Mouse (Mus musculus): ENCODE results near the gene Piwil1. TPM values are rescaled to one million over a fixed set of nuclear protein-coding genes. Genes with fewer than 3 reads are reported as not detected.
"Not testable (repeated sequence)": the region's sequence is repeated elsewhere in the genome, so short reads cannot be mapped to it uniquely, and the experiment has no call there.

Gene Piwil1
- polyA plus RNA-seq, 1 experiment from 2014 or later: not detected

DNA sequence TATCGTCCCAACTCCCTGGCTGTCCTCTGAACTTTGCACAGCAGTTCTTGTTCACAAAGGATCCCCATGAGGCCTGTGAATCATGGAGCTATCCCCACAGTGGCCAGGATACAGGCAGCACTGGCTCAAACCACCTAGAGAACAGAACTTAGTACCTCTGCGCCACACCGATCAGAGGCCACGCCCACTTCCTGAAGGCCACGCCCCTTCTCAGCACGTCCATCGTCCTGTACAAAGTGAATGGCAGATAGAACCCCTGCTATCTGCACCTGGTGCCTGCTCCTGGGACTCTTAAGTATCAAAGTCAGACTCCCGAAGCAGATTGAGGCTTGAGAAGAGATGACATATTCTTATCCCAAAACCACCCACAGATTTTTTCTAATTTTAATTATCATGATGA lies 8.3 kb downstream of the Piwil1 start:
- no peaks in the 10 kb centered on the region for H3K27me3 ChIP-seq
- H3K9ac ChIP-seq (replicated peaks): no peak overlapping the region
- no peaks in the 10 kb centered on the region; the same call in 1 of the 2 replicates for H3K4me1 ChIP-seq (replicated peaks)
- H3K4me2 ChIP-seq: no peak overlapping the region
- H3K9me3 ChIP-seq: peaks cover 9% of the 10 kb centered on the region; the same call in 1 of the 2 replicates
- H3K4me3 ChIP-seq (replicated peaks): no peak overlapping the region
- WGBS: 27% methylated on average over 8 of the region's 8 CpGs
- H3K27ac ChIP-seq: no peak overlapping the region
- no peak for ATAC-seq (ENCODE audit: insufficient number of reproducible peaks, insufficient read depth, low FRiP score, low TSS enrichment, low read depth)
- H3K36me3 ChIP-seq: no peaks in the 10 kb centered on the region

DNA sequence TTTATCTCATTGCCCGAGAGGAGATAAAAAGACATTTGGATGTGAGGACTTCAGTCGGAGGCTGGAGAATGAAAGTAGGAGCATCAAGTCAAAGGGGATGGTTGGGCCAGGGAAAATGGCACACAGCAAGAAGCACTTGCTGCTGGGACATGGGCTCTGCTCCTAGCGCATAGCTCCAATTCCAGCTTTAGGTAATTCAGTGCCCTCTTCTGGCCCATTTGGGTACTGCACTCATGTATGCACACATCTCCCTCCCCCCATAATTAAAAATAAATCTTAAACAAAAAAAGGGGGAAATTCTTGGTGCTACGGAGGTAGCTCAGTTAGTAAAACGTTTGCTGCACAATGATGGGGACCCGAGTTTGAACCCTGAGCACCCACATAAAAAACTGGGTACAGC lies 9.5 kb downstream of the Piwil1 start:
- Histone ChIP-seq H3K4me3 (replicated peaks) (no peak overlapping the region), H3K36me3 (no peaks in the 10 kb centered on the region), H3K4me2 (no peak overlapping the region), H3K9ac (replicated peaks) (no peak overlapping the region), H3K27me3 (no peaks in the 10 kb centered on the region), H3K27ac (no peak overlapping the region), H3K9me3 (0 out of 2 replicates have a peak, but pooled peaks cover 3% of the 10 kb centered on the region), H3K4me1 (replicated peaks) (no peaks in the 10 kb centered on the region; the same call in 1 of the 2 replicates)
- WGBS: 85% methylated on average over 6 of the region's 6 CpGs
- ATAC-seq (ENCODE audit: insufficient number of reproducible peaks, insufficient read depth, low FRiP score, low TSS enrichment, low read depth): no peak

- no peaks in the 10 kb centered on the region for H3K36me3 ChIP-seq
- no peak for ATAC-seq (ENCODE audit: insufficient number of reproducible peaks, insufficient read depth, low FRiP score, low TSS enrichment, low read depth)
- H3K4me3 ChIP-seq (replicated peaks): no peak overlapping the region
- H3K27ac ChIP-seq: no peak overlapping the region
- 84% methylated on average over 16 of the region's 16 CpGs for WGBS
- 0 out of 2 replicates have a peak, but pooled peaks cover 3% of the 10 kb centered on the region for H3K9me3 ChIP-seq
- H3K27me3 ChIP-seq: no peaks in the 10 kb centered on the region
- no peak overlapping the region for H3K4me2 ChIP-seq
- H3K4me1 ChIP-seq (replicated peaks): no peaks in the 10 kb centered on the region; the same call in 1 of the 2 replicates
- no peak overlapping the region for H3K9ac ChIP-seq (replicated peaks)
Measured at GRCm38 (mm10) chr5:128715171-128715570, 12.8 kb downstream of the Piwil1 start.

GRCm38 (mm10) chr5:128720461-128720860 lies 18.1 kb downstream of the Piwil1 start:
- not testable (repeated sequence) for H3K36me3 ChIP-seq; H3K4me3 ChIP-seq (replicated peaks); H3K4me1 ChIP-seq (replicated peaks); ATAC-seq (ENCODE audit: insufficient number of reproducible peaks, insufficient read depth, low FRiP score, low TSS enrichment, low read depth); H3K9ac ChIP-seq (replicated peaks); H3K27ac ChIP-seq; H3K9me3 ChIP-seq; H3K4me2 ChIP-seq; H3K27me3 ChIP-seq
- 92% methylated on average over 11 of the region's 11 CpGs for WGBS

DNA sequence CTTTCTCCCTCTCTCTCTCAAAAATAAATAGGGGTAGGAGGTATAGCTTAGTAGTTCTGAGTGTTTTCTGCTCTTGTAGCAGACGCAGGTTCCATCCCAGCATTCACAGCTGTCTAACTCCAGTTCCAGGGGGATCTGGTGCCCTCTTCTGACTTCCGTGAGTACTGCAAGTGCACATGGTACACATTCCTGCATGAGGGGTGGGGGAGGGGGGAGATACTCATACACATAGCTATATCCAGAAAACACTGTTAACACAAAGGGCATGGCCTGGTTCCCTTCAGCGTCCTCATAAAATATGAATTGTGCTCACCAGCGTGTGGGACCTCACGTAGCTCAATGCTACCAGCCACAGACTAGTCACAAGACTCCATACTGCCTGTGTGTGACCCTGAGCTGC lies 27.0 kb downstream of the Piwil1 start:
- no peak overlapping the region for H3K4me3 ChIP-seq (replicated peaks)
- ATAC-seq (ENCODE audit: insufficient number of reproducible peaks, insufficient read depth, low FRiP score, low TSS enrichment, low read depth): no peak; the same call in 1 of the 2 replicates
- no peaks in the 10 kb centered on the region for H3K27me3 ChIP-seq
- 75% methylated on average over 5 of the region's 5 CpGs for WGBS
- no peak overlapping the region for H3K9ac ChIP-seq (replicated peaks)
- H3K36me3 ChIP-seq: no peaks in the 10 kb centered on the region
- H3K9me3 ChIP-seq: no peaks in the 10 kb centered on the region
- no peak overlapping the region for H3K27ac ChIP-seq
- H3K4me1 ChIP-seq (replicated peaks): no peaks in the 10 kb centered on the region
- H3K4me2 ChIP-seq: no peak overlapping the region

GRCm38 (mm10) chr5:128730634-128731033 lies 28.3 kb downstream of the Piwil1 start:
- Histone ChIP-seq H3K27ac (no peak overlapping the region), H3K4me1 (replicated peaks) (no peaks in the 10 kb centered on the region), H3K36me3 (no peaks in the 10 kb centered on the region), H3K4me2 (no peak overlapping the region), H3K4me3 (replicated peaks) (no peak overlapping the region), H3K9ac (replicated peaks) (no peak overlapping the region), H3K27me3 (no peaks in the 10 kb centered on the region), H3K9me3 (no peaks in the 10 kb centered on the region)
- 42% methylated on average over 5 of the region's 5 CpGs for WGBS
- ATAC-seq (ENCODE audit: insufficient number of reproducible peaks, insufficient read depth, low FRiP score, low TSS enrichment, low read depth): no peak

GRCm38 (mm10) chr5:128732416-128733014 lies 30.2 kb downstream of the Piwil1 start:
- ATAC-seq (ENCODE audit: insufficient number of reproducible peaks, insufficient read depth, low FRiP score, low TSS enrichment, low read depth): no peak
- 70% methylated on average over 11 of the region's 11 CpGs for WGBS
- Histone ChIP-seq H3K9me3 (no peaks in the 10 kb centered on the region), H3K27me3 (peaks cover 3% of the 10 kb centered on the region; the same call in 1 of the 2 replicates), H3K4me1 (replicated peaks) (no peaks in the 10 kb centered on the region), H3K4me2 (no peak overlapping the region), H3K36me3 (no peaks in the 10 kb centered on the region), H3K4me3 (replicated peaks) (no peak overlapping the region), H3K9ac (replicated peaks) (no peak overlapping the region), H3K27ac (no peak overlapping the region)

- 3% methylated on average over 6 of the region's 6 CpGs for WGBS
- H3K4me2 ChIP-seq: no peak overlapping the region
- H3K36me3 ChIP-seq: no peaks in the 10 kb centered on the region
- H3K4me1 ChIP-seq (replicated peaks): no peaks in the 10 kb centered on the region
- ATAC-seq (ENCODE audit: insufficient number of reproducible peaks, insufficient read depth, low FRiP score, low TSS enrichment, low read depth): no peak
- no peak overlapping the region for H3K4me3 ChIP-seq (replicated peaks)
- H3K9ac ChIP-seq (replicated peaks): no peak overlapping the region
- H3K9me3 ChIP-seq: no peaks in the 10 kb centered on the region
- H3K27ac ChIP-seq: no peak overlapping the region
- peaks cover 17% of the 10 kb centered on the region; the same call in 1 of the 2 replicates for H3K27me3 ChIP-seq
Measured at GRCm38 (mm10) chr5:128733955-128734354, 31.6 kb downstream of the Piwil1 start.

GRCm38 (mm10) chr5:128735921-128736320 lies 33.6 kb downstream of the Piwil1 start:
- Histone ChIP-seq H3K9me3 (no peaks in the 10 kb centered on the region), H3K4me1 (replicated peaks) (no peaks in the 10 kb centered on the region), H3K4me3 (replicated peaks) (no peak overlapping the region), H3K36me3 (no peaks in the 10 kb centered on the region), H3K9ac (replicated peaks) (no peak overlapping the region), H3K27me3 (peaks cover 33% of the 10 kb centered on the region), H3K27ac (no peak overlapping the region), H3K4me2 (no peak overlapping the region)
- WGBS: 77% methylated on average over 22 of the region's 22 CpGs
- no peak for ATAC-seq (ENCODE audit: insufficient number of reproducible peaks, insufficient read depth, low FRiP score, low TSS enrichment, low read depth)

DNA sequence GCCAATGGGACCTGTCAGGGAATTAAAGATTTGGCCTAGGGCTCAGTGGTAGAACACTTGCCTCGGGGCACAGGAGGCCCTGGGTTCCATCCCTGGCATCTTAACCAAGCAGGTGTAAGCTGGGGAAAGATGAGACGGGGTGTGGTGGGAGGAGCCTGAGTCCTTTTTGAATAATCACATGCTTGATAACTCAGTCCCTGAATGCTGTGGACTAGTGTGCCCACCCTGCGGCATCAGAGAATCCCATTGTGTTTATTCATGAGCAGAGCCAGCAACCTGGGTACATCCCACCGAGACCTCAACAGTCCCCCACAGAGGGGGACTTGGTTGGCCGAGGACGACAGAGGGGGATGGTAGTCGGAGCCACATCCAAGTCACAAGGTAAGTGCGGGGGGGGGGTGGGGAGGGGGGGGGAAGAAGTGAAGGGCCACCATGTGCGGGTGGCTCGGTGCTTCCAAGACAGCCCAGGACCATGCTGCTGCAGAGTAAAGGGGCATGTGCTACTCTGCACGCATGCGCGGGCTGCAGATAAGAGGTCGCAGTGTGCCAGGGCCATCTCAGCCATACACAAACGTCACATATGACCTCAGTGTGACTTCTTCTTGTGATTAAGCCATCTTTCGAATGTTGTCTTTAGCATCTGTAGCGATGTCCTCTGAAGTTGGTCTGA lies 37.0 kb downstream of the Piwil1 start:
- no peak overlapping the region for H3K4me3 ChIP-seq (replicated peaks)
- no peak overlapping the region for H3K9ac ChIP-seq (replicated peaks)
- WGBS: 42% methylated on average over 13 of the region's 17 CpGs
- ATAC-seq (ENCODE audit: insufficient number of reproducible peaks, insufficient read depth, low FRiP score, low TSS enrichment, low read depth): no peak
- peaks cover 33% of the 10 kb centered on the region for H3K27me3 ChIP-seq
- H3K9me3 ChIP-seq: no peaks in the 10 kb centered on the region
- no peak overlapping the region for H3K4me2 ChIP-seq
- H3K36me3 ChIP-seq: no peaks in the 10 kb centered on the region
- H3K4me1 ChIP-seq (replicated peaks): no peaks in the 10 kb centered on the region
- no peak overlapping the region for H3K27ac ChIP-seq

GRCm38 (mm10) chr5:128739838-128740171 lies 37.5 kb downstream of the Piwil1 start:
- H3K27me3 ChIP-seq: peaks cover 33% of the 10 kb centered on the region
- no peak overlapping the region for H3K27ac ChIP-seq
- no peak overlapping the region for H3K4me3 ChIP-seq (replicated peaks)
- no peak overlapping the region for H3K4me2 ChIP-seq
- H3K9me3 ChIP-seq: no peaks in the 10 kb centered on the region
- H3K36me3 ChIP-seq: no peaks in the 10 kb centered on the region
- no peaks in the 10 kb centered on the region for H3K4me1 ChIP-seq (replicated peaks)
- no peak for ATAC-seq (ENCODE audit: insufficient number of reproducible peaks, insufficient read depth, low FRiP score, low TSS enrichment, low read depth)
- 32% methylated on average over 8 of the region's 8 CpGs for WGBS
- no peak overlapping the region for H3K9ac ChIP-seq (replicated peaks)

DNA sequence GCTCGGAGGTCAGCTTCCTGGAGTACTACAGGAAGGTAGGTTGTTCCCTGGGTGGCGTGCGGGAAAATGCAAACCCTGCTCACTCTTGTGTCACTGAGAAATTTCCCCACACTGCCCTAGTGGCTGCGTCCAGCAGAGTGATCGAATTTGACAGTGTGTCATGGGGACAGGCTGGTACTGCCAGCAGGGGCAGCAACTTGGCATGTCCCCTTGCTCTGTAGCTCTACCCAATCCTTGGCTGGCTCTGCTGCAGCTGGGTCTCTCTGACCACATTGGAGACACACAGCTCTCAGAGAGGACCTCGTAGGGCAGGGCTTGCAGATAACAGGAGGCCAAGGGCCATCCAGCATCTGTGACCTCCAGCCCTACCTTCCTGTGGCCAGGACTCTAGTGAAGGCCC lies 42.0 kb downstream of the Piwil1 start:
- no peak overlapping the region for H3K27ac ChIP-seq
- no peaks in the 10 kb centered on the region for H3K9me3 ChIP-seq
- no peak overlapping the region for H3K4me2 ChIP-seq
- no peaks in the 10 kb centered on the region for H3K36me3 ChIP-seq
- no peak overlapping the region for H3K9ac ChIP-seq (replicated peaks)
- H3K27me3 ChIP-seq: peaks cover 12% of the 10 kb centered on the region
- no peaks in the 10 kb centered on the region for H3K4me1 ChIP-seq (replicated peaks)
- 82% methylated on average over 6 of the region's 6 CpGs for WGBS
- ATAC-seq (ENCODE audit: insufficient number of reproducible peaks, insufficient read depth, low FRiP score, low TSS enrichment, low read depth): no peak
- H3K4me3 ChIP-seq (replicated peaks): no peak overlapping the region
